Mouse (Mus musculus): ENCODE measurements around the gene Utrn. TPM values are rescaled to one million over a fixed set of nuclear protein-coding genes. Genes with fewer than 3 reads are reported as not detected.

Utrn gene
- polyA plus RNA-seq, 1 experiment from 2014 or later, result 49.7 TPM

DNA sequence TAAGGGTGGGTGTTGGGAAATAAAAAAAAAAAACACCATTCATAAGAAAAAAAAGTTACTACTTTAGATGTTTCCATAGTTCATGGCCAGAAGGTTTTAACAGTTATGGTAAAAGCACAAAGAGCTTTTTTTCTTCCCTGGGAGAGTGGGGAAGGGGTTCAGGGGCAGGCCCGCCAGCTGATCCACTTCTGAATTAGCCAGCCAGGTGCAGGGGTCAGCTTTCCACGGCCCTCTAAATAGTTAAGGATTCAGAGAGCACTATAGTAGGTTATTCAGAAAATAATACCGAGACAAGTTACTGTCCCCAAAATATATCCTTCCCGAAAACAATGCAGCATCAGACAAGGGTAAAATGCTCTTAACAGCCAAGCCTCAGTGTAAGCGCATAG lies 316.3 kb downstream of the Utrn start:
- peaks cover 2% of the 10 kb centered on the region; the same call in 1 of the 2 replicates for H3K27me3 ChIP-seq (ENCODE audit: control insufficient read depth, insufficient read depth, low read length)
- H3K27ac ChIP-seq (ENCODE audit: low read depth, low read length), result no peak overlapping the region
- WGBS, result 47% methylated on average over 5 of the region's 5 CpGs
- peaks cover 8% of the 10 kb centered on the region for H3K4me1 ChIP-seq (replicated peaks; ENCODE audit: control insufficient read depth, insufficient read depth, low read length)
- H3K4me3 ChIP-seq (ENCODE audit: low read depth, low read length), result no peak overlapping the region
- H3K9me3 ChIP-seq (ENCODE audit: control insufficient read depth, low read length), result no peaks in the 10 kb centered on the region
- no peaks in the 10 kb centered on the region for H3K36me3 ChIP-seq (ENCODE audit: control insufficient read depth, insufficient read depth, low read length)
- ATAC-seq (replicated peaks; ENCODE audit: low FRiP score) (no peak), DNase-seq (ENCODE audit: low spot score) (no peak)
- H3K9ac ChIP-seq (ENCODE audit: low read length), result no peak overlapping the region
- H3K4me2 ChIP-seq (ENCODE audit: low read depth, low read length, severe bottlenecking), result no peak overlapping the region

- peaks cover 2% of the 10 kb centered on the region; the same call in 1 of the 2 replicates for H3K27me3 ChIP-seq (ENCODE audit: control insufficient read depth, insufficient read depth, low read length)
- 32% methylated on average over 11 of the region's 11 CpGs for WGBS
- H3K4me2 ChIP-seq (ENCODE audit: low read depth, low read length, severe bottlenecking), result no peak overlapping the region
- peaks cover 8% of the 10 kb centered on the region for H3K4me1 ChIP-seq (replicated peaks; ENCODE audit: control insufficient read depth, insufficient read depth, low read length)
- DNase-seq (ENCODE audit: low spot score) (no peak), ATAC-seq (replicated peaks; ENCODE audit: low FRiP score) (no peak)
- H3K27ac ChIP-seq (ENCODE audit: low read depth, low read length), result no peak overlapping the region
- no peaks in the 10 kb centered on the region for H3K9me3 ChIP-seq (ENCODE audit: control insufficient read depth, low read length)
- H3K4me3 ChIP-seq (ENCODE audit: low read depth, low read length), result no peak overlapping the region
- H3K36me3 ChIP-seq (ENCODE audit: control insufficient read depth, insufficient read depth, low read length), result no peaks in the 10 kb centered on the region
- H3K9ac ChIP-seq (ENCODE audit: low read length), result no peak overlapping the region
Measured at GRCm38 (mm10) chr10:12552196-12552889, 316.8 kb downstream of the Utrn start.

GRCm38 (mm10) chr10:12551735-12552134 lies 317.4 kb downstream of the Utrn start:
- Histone ChIP-seq H3K27me3 (ENCODE audit: control insufficient read depth, insufficient read depth, low read length) (peaks cover 2% of the 10 kb centered on the region; the same call in 1 of the 2 replicates), H3K4me1 (replicated peaks; ENCODE audit: control insufficient read depth, insufficient read depth, low read length) (peaks cover 8% of the 10 kb centered on the region), H3K27ac (ENCODE audit: low read depth, low read length) (no peak overlapping the region), H3K36me3 (ENCODE audit: control insufficient read depth, insufficient read depth, low read length) (no peaks in the 10 kb centered on the region), H3K9ac (ENCODE audit: low read length) (no peak overlapping the region), H3K4me3 (ENCODE audit: low read depth, low read length) (no peak overlapping the region), H3K9me3 (ENCODE audit: control insufficient read depth, low read length) (no peaks in the 10 kb centered on the region), H3K4me2 (ENCODE audit: low read depth, low read length, severe bottlenecking) (no peak overlapping the region)
- 63% methylated on average over 5 of the region's 5 CpGs for WGBS
- DNase-seq (ENCODE audit: low spot score) (no peak), ATAC-seq (replicated peaks; ENCODE audit: low FRiP score) (no peak)

GRCm38 (mm10) chr10:12549945-12550540 lies 319.1 kb downstream of the Utrn start:
- no peaks in the 10 kb centered on the region for H3K36me3 ChIP-seq (ENCODE audit: control insufficient read depth, insufficient read depth, low read length)
- ATAC-seq (replicated peaks; ENCODE audit: low FRiP score) (no peak), DNase-seq (ENCODE audit: low spot score) (no peak)
- H3K9me3 ChIP-seq (ENCODE audit: control insufficient read depth, low read length), result no peaks in the 10 kb centered on the region
- H3K4me3 ChIP-seq (ENCODE audit: low read depth, low read length), result no peak overlapping the region
- H3K9ac ChIP-seq (ENCODE audit: low read length), result no peak overlapping the region
- peaks cover 8% of the 10 kb centered on the region for H3K4me1 ChIP-seq (replicated peaks; ENCODE audit: control insufficient read depth, insufficient read depth, low read length)
- 32% methylated on average over 1 of the region's 1 CpGs for WGBS
- peaks cover 2% of the 10 kb centered on the region; the same call in 1 of the 2 replicates for H3K27me3 ChIP-seq (ENCODE audit: control insufficient read depth, insufficient read depth, low read length)
- H3K4me2 ChIP-seq (ENCODE audit: low read depth, low read length, severe bottlenecking), result no peak overlapping the region
- no peak overlapping the region for H3K27ac ChIP-seq (ENCODE audit: low read depth, low read length)

- no peak overlapping the region for H3K9ac ChIP-seq (ENCODE audit: low read length)
- ATAC-seq (replicated peaks; ENCODE audit: low FRiP score) (no peak), DNase-seq (ENCODE audit: low spot score) (no peak)
- H3K36me3 ChIP-seq (ENCODE audit: control insufficient read depth, insufficient read depth, low read length), result no peaks in the 10 kb centered on the region
- H3K4me1 ChIP-seq (replicated peaks; ENCODE audit: control insufficient read depth, insufficient read depth, low read length), result peaks cover 8% of the 10 kb centered on the region
- 13% methylated on average over 5 of the region's 5 CpGs for WGBS
- H3K9me3 ChIP-seq (ENCODE audit: control insufficient read depth, low read length), result no peaks in the 10 kb centered on the region
- H3K27ac ChIP-seq (ENCODE audit: low read depth, low read length), result no peak overlapping the region
- no peak overlapping the region for H3K4me3 ChIP-seq (ENCODE audit: low read depth, low read length)
- peaks cover 2% of the 10 kb centered on the region; the same call in 1 of the 2 replicates for H3K27me3 ChIP-seq (ENCODE audit: control insufficient read depth, insufficient read depth, low read length)
- H3K4me2 ChIP-seq (ENCODE audit: low read depth, low read length, severe bottlenecking), result peak overlapping the region; percentile 59; the same call in 1 of the 2 replicates
Measured at GRCm38 (mm10) chr10:12549261-12549660, 319.9 kb downstream of the Utrn start.

- no peaks in the 10 kb centered on the region for H3K9me3 ChIP-seq (ENCODE audit: control insufficient read depth, low read length)
- no peaks in the 10 kb centered on the region for H3K36me3 ChIP-seq (ENCODE audit: control insufficient read depth, insufficient read depth, low read length)
- peak overlapping the region; percentile 59 for H3K4me2 ChIP-seq (ENCODE audit: low read depth, low read length, severe bottlenecking)
- peaks cover 2% of the 10 kb centered on the region; the same call in 1 of the 2 replicates for H3K27me3 ChIP-seq (ENCODE audit: control insufficient read depth, insufficient read depth, low read length)
- H3K4me1 ChIP-seq (replicated peaks; ENCODE audit: control insufficient read depth, insufficient read depth, low read length), result peaks cover 8% of the 10 kb centered on the region
- WGBS, result 0% methylated on average over 13 of the region's 13 CpGs
- ATAC-seq (replicated peaks; ENCODE audit: low FRiP score) (peak; percentile 85), DNase-seq (ENCODE audit: low spot score) (peak; percentile 66)
- peak overlapping the region; percentile 30 for H3K9ac ChIP-seq (ENCODE audit: low read length)
- H3K4me3 ChIP-seq (ENCODE audit: low read depth, low read length), result peak overlapping the region; percentile 22
- no peak overlapping the region for H3K27ac ChIP-seq (ENCODE audit: low read depth, low read length)
Measured at GRCm38 (mm10) chr10:12548616-12549084, 320.5 kb downstream of the Utrn start.

DNA sequence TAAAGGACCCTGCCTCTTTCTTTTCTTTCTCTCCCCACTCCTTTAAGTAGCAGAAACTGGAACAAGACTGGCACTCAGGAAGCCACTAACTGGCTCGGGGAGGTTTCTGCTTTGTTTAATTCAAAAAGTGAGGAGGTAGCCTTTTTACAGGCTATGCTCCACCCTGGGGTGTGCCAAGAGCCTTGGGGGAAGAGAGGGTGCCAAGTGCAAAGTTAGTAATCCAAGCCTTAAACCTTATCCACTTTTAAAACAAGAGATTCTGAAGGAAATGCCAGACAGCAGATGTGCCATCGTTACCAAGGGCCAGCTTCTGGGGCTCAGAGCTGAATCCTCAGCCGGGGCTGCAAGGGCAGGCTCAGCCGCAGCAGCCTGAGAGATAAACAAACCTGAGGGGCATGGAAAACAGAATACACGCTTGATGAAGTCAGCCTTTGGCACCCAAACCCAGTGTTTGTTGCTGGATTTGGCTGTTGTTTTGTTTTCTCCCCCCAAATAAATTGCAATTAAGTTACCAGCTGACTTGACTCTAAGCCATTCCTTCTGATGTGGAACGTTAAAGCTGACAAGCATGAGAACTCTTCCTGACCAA lies 322.0 kb downstream of the Utrn start:
- Histone ChIP-seq H3K4me2 (ENCODE audit: low read depth, low read length, severe bottlenecking) (no peak overlapping the region), H3K9me3 (ENCODE audit: control insufficient read depth, low read length) (no peaks in the 10 kb centered on the region), H3K27me3 (ENCODE audit: control insufficient read depth, insufficient read depth, low read length) (peaks cover 2% of the 10 kb centered on the region; the same call in 1 of the 2 replicates), H3K9ac (ENCODE audit: low read length) (no peak overlapping the region), H3K4me1 (replicated peaks; ENCODE audit: control insufficient read depth, insufficient read depth, low read length) (peaks cover 2% of the 10 kb centered on the region), H3K27ac (ENCODE audit: low read depth, low read length) (no peak overlapping the region), H3K4me3 (ENCODE audit: low read depth, low read length) (no peak overlapping the region), H3K36me3 (ENCODE audit: control insufficient read depth, insufficient read depth, low read length) (no peaks in the 10 kb centered on the region)
- ATAC-seq (replicated peaks; ENCODE audit: low FRiP score), result no peak
- DNase-seq (ENCODE audit: low spot score), result no peak
- WGBS, result 42% methylated on average over 6 of the region's 6 CpGs

DNA sequence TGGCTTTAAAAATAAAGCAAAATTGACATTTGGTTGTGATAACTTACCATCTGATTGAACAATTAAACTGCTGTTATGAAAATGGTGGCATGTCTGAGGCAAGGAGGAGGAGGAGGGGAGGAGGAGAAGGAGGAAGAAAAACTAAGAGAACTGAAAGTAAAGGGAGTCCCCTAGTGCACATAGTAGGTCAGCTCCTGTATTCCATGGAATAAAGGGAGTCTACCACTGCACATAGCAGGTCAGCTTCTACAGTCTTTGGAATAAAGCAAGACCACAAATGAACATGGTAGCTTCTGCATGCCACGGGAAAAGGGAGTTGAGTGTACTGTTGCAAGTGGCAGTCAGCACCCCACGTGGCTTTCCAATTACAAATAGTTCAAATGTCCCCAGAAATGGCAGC lies 323.7 kb downstream of the Utrn start:
- ATAC-seq (replicated peaks; ENCODE audit: low FRiP score) (no peak), DNase-seq (ENCODE audit: low spot score) (no peak)
- 88% methylated on average over 2 of the region's 2 CpGs for WGBS
- Histone ChIP-seq H3K9me3 (ENCODE audit: control insufficient read depth, low read length) (no peaks in the 10 kb centered on the region), H3K27ac (ENCODE audit: low read depth, low read length) (no peak overlapping the region), H3K9ac (ENCODE audit: low read length) (no peak overlapping the region), H3K27me3 (ENCODE audit: control insufficient read depth, insufficient read depth, low read length) (peaks cover 2% of the 10 kb centered on the region; the same call in 1 of the 2 replicates), H3K4me2 (ENCODE audit: low read depth, low read length, severe bottlenecking) (no peak overlapping the region), H3K36me3 (ENCODE audit: control insufficient read depth, insufficient read depth, low read length) (no peaks in the 10 kb centered on the region), H3K4me3 (ENCODE audit: low read depth, low read length) (no peak overlapping the region), H3K4me1 (replicated peaks; ENCODE audit: control insufficient read depth, insufficient read depth, low read length) (peaks cover 2% of the 10 kb centered on the region)

Data from forebrain, embryonic 11.5 days (tissue).